Mouse (Mus musculus) spleen, adult 12 weeks (tissue): ENCODE results near the gene Cct4.
A peak's percentile ranks its signal among the peaks of the same experiment; 100 is the strongest.

Experiments used
- DNase-seq: peaks from one replicate; pipeline ENCODE4 v3.0.0; 2022; ENCODE audit warnings: low spot score

Gene Cct4

DNA sequence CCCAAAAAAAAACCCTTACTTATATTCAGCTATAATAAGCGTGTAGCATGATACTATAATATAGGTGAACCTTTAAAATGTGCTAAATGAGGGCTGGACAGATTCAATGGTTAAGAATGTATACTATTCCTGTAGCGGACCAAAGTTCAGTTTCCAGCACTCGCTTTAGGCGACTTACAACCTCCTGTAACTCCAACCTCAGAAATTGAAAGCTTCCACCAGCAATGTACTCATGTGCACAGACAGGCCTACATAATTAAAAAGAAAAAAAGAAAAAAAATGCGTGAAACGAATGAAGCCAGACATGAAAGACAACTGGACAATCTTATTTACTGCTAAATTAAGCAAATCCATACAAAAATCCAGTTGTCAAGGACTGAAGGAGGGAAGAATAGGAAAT lies 7.5 kb upstream of the Cct4 start:
- DNase-seq = no peak

DNA sequence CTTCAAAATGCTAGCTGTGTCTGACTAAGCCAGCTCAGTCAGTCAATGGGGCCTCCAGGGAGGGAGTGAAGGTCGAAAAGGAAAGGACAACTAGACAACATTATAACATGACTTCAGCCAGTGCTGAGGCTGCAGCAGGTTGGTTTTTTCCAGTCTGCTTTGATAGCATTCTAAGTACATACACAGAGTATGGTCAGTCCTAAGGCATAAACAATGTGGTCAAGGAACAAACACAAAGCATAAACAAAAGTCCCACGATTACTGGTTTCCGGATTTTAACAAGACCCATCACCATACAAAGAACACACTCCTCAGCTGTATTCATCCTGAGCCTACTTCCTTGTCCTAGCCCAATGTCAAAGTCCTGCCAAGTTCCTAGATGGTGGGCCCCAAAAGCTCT lies 4.8 kb upstream of the Cct4 start:
- DNase-seq = no peak

- DNase-seq = no peak
These were observed 3.0 kb upstream of the Cct4 start for GRCm38 (mm10) chr11:22987357-22987756.

DNA sequence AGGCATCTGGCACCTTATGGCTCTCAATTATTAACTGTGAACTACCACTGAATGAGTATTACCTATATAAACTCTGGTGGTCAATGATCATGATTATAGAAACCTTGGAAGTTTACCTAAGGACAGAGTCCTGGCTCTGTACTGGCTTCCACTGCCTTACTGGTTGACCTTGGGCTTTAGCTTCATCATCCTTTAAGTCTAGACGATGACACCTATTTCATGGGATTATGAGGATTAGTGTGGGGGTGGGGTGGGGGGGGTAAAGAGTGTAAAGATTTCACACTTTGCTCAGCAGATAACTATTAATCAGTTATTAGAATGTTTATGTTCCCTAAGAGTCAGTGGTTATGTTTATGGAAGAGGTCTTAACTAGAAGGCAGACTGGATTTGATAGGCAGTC lies 533 bp upstream of the Cct4 start:
- DNase-seq = no peak

DNA sequence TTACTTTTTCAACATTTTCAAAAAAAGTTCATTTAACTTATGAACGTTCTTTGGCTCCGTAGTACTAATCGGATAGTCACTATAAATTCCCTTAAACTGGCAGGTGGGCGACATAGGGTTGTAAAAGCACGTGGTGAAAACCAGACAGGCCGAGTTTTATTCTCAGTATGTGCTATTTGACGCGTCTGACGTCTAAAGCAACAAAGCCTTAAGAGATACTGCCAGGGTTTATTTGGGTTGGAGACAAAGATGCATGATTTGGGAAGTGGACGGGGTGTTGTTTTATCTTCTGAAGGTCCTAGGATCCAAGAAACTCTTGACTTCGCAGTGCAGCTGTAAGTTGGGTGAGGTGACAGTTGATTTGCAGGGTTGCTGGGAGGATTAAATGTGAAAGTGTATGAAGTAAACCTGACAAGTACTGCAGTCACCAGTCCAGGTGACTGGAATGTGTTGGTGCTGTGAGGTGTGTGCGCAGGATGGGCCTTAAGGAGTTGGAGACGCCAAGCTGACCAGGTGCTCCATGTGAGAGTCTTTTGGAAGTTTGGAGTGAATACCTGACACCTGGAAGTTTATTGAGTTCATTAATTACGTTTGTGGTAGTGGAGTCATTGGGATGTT lies 1.0 kb downstream of the Cct4 start:
- DNase-seq = no peak

GRCm38 (mm10) chr11:22994271-22994670 lies 4.0 kb downstream of the Cct4 start:
- no peak for DNase-seq

DNA sequence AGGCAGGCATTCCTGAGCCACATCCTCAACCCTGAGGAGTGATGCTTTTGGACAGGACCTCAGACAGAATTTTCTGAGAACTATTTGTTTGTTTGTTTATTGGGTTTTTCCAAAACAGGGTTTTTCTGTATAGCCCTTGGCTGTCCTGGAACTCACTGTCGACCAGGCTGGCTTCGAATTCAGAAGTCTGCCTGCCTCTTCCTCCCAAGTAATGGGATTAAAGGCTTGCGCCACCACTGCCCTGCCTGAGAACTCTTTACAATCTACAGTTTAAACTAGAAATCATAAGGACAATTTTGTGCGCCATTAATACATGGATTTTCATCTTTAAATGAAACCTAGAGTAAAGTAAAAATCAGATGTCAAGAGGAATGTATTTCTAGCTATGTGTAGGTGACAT lies 5.1 kb downstream of the Cct4 start:
- DNase-seq = no peak

GRCm38 (mm10) chr11:22998308-22998707 lies 8.0 kb downstream of the Cct4 start:
- no peak for DNase-seq

DNA sequence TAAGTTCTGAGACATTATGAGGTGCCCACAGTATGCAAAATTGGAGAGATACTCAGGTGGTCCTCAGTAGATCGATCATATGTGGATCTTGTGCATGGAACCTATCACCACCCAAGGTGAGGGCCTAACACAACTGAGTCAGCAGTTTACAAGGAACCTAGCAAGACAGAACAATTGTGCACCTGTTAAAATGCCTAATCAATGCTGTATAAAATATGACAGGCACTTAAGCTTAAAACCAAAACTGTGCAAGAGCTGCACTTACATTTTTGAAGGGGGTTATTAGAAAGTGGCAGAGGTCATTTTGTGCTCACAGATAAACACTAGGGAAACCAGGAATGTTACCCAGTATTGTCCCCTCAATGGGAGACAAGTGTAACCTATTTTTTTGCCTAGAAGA lies 15.0 kb downstream of the Cct4 start:
- no peak for DNase-seq

GRCm38 (mm10) chr11:23007166-23007480 lies 16.8 kb downstream of the Cct4 start:
- DNase-seq = no peak

DNA sequence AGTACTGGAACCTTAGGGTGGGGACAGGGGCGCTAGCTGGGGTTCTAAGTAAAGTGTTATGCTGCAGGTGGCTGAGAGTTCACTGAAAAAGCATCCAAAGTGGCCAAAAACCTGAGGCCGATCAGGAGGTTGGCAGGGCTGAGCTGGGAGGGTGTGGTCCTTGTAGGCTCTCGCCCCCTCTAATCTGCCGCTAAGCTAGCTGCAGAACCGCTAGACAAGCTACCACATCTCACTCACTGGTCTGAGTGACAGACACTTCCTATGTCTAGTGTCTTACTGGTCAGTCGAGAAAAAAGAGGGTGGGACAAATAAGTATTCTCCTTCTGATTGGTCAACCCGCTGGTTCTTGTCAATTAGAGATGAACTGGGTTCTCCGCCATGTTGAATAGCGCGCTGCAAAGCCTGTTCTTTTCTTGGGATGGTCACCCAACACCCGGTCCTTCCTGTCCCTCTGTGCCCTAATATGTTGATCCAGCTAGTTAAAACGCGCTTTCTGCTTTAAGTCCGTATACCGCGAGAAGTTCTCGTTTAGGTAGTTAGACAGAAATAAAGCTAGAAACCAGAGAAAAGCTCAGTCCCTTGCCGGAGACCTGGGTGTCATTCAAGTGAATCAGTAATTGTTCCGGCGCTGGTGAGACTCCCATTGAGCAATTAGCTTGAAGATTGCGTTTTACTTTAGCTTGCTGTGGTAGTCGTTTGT lies 17.3 kb downstream of the Cct4 start, which contains the start of gene Fam161a:
Gene Fam161a, plus strand, starts transcription at position 51 of the 700 bp plus-strand sequence.
- peak; percentile 61 for DNase-seq

GRCm38 (mm10) chr11:23008181-23008823 lies 18.0 kb downstream of the Cct4 start:
- peak; percentile 73 for DNase-seq

DNA sequence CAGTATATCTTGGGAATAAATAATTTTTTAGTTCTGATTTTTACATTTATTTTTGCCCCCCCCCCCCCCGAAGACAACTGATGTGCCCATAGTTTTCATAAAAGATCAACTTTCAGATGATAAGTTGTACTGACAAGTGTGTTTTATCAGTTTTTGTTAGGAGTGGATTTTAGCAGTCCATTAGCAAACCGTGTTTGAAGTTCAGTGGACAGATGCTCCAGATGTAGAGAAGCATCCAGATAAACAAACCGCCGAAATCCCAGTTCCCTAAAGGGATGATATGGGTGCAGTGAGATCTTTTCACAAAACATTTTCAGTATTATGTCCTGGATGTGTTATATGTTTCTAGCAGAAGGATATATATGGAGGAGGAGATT lies 18.5 kb downstream of the Cct4 start:
- no peak for DNase-seq

- DNase-seq = no peak
These were observed 22.8 kb downstream of the Cct4 start for GRCm38 (mm10) chr11:23013096-23013495.

- DNase-seq = no peak
These were observed 23.4 kb downstream of the Cct4 start for GRCm38 (mm10) chr11:23013580-23014294.

DNA sequence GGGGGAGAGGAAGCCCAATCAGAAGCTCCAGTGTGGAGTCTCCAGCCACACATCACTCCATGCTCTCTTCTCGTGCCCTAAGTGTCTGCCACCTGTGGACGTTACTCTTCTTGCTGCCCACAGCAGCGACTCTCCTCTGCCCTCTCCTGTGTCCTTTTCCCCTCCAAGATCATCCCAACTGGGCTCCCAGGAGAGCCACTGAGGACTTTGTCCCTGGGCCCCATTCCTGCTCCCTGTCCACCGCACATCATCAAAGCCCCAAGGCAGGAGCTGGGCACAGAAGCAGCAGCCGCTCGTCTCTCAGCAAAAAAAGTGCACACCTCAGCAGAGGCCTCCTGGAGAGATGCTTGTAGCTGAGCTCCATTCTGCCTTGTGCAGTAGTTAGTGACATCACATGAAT lies 24.7 kb downstream of the Cct4 start:
- no peak for DNase-seq

DNA sequence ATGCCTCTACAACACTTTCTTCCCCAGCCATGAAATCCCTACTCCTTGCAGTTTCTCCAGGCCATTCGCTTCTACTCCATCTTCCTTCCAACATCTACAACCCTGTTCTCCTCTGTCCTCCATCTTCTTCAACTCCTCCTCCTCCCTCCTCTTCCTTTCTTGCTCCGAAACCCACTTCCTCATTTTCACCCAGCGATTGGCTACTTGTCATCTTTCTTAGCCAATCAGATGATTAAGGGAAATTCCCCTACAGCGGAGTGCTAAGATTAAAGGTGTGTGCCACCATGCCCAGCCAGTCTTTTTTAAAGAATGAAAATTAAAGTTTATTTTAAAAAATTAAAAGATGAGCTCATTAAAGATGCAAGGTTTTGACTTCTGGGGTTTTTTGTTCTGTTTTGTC lies 27.6 kb downstream of the Cct4 start:
- no peak for DNase-seq

DNA sequence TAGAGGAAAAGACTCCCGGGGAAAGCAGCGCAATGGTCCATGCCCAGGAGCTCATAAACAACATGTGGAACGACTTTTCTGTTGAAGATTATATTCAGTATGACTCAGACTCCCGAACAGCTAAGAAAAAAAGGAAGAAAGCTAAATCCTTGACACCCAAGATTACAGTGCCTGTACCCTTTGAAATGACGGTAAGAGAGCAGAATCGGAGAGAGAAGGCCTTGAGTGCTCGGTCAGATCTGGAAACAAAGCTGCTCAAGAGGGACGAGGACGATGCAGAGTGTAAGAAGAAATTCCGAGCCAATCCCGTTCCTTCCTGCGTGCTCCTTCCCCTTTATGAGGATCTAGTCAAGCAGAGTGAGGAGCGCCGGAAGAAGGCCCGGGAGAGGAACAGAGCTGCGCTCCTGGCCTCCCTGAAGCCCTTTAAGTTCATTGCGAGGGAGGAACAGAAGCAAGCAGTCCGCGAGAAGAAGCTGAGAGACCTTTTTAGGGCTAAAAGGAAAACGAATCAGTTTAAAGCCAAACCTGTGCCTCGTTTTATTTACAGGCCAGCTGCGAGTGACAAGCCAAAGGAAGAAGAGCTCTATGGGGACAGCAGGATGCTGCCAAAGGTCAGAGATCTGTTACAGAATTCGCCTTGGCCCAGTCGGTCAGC lies 29.9 kb downstream of the Cct4 start:
- no peak for DNase-seq

DNA sequence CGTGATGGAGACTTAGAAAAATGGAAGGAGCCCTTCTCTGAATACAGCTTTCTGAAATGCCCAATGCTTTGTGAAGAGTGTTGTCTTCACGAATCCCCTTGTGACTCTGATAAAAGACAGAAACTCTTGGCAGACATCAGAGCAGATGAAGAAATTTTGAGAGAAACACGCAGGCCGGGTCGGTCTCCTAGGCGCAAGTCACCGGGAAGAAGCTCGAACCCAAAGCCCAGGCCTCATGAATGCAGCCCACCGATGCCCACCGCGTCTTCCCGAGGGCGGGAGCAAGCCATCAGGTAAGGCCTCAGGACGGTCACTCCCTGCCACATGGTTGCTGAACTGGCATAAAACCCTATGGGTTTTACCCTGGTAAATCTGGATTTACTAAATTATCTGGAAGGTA lies 30.5 kb downstream of the Cct4 start:
- DNase-seq = no peak

DNA sequence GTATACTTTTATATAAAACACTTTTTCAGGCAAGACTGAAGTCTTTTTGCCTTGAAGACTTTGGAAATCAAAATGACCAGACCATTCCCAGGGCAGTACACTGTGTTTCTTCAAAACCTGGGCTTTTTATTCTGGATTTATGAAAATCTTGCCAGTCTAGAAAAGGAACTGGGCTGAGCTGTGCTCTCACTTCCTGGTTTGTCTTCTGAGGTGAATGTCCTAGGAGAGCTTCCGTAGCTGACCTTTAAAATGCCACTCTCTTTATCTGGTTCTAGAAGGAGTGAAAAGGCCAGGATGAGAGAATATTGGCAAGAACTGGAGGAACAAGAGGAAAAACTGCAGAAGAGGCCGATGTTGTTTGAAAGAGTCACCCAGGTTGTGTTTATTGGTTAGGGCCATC lies 32.8 kb downstream of the Cct4 start:
- no peak for DNase-seq

GRCm38 (mm10) chr11:23024169-23024568 lies 33.9 kb downstream of the Cct4 start:
- no peak for DNase-seq

DNA sequence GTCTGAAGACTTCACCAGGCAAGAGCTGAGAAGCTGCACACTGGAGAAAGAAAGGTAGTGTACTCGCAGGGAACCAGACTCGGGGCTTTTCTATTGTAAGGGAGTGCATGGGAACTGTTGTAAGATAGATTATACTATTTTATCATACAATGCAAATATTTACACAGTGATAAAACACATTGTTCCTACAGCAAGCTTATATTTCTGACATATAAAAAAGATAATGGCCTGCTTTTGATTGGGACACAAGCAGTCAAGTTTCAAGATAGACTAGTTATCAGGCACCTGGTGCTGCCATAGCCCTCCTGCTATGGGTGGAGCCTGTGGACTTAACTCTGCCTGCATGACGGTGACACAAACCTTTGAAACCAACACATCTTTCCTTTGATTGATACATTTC lies 38.6 kb downstream of the Cct4 start:
- no peak for DNase-seq

DNA sequence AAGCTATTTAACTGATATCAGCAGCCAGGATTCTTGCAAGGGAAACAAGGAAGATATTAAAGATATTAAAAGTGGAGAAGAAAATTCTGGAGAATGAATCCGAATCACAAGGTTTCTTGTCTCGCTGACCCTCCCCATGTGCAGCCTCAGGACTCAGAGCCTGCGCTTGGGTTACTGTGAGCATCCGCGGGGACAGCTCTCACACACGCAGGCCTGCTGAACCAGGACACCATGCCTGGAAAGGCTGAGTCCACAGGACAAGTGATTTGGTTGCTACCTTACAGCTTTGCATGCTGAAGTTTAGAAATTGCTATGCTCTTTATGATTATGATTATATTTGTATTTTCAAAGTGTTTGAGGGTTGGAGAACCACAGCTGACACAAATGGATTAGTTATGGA lies 39.1 kb downstream of the Cct4 start:
- DNase-seq = no peak
